12 mouse cellular contexts compared by ENCODE assay signal in genomic region chr11:62612604-62613003, GRCm38 (mm10). TPM values are rescaled to one million over a fixed set of nuclear protein-coding genes. Genes with fewer than 3 reads are reported as not detected.
A peak's percentile ranks its signal among the peaks of the same experiment; 100 is the strongest.
DNase-seq lines count a peak whose midpoint lies in the region; ATAC-seq lines count a peak whose summit lies in the region.
"Had no signal": no experiment of that assay in that cellular context is flagged by ENCODE, and none has a peak within 500 bp of the region (broad histone marks: within the 10 kb centered on the region; RNA-seq: fewer than 3 reads in every experiment).

No protein-coding gene starts in this region.

- WGBS in embryonic facial prominence, embryonic 13.5 days: 50% methylated on average over 10 of the region's 10 CpGs
- WGBS in forebrain, embryonic 16.5 days: 56% methylated on average over 10 of the region's 10 CpGs
- WGBS in limb, embryonic 10.5 days: 89% methylated on average over 10 of the region's 10 CpGs
- WGBS in neural tube, embryonic 12.5 days: 43% methylated on average over 10 of the region's 10 CpGs

- peaks cover 48% of the 10 kb centered on the region for H3K36me3 ChIP-seq in embryonic facial prominence, embryonic 13.5 days
- H3K36me3 ChIP-seq in forebrain, embryonic 16.5 days (ENCODE audit: control insufficient read depth, insufficient read depth): no peaks in the 10 kb centered on the region; the same call in 1 of the 2 replicates
- H3K36me3 ChIP-seq in limb, embryonic 10.5 days: peaks cover 74% of the 10 kb centered on the region
- peaks cover 29% of the 10 kb centered on the region; the same call in 1 of the 2 replicates for H3K36me3 ChIP-seq in neural tube, embryonic 12.5 days

- H3K9me3 ChIP-seq in embryonic facial prominence, embryonic 13.5 days: no peaks in the 10 kb centered on the region
- H3K9me3 ChIP-seq in forebrain, embryonic 16.5 days (ENCODE audit: control insufficient read depth, low read length): no peaks in the 10 kb centered on the region
- no peaks in the 10 kb centered on the region for H3K9me3 ChIP-seq in limb, embryonic 10.5 days (replicated peaks)
- no peaks in the 10 kb centered on the region for H3K9me3 ChIP-seq in neural tube, embryonic 12.5 days

- no peak overlapping the region for H3K4me3 ChIP-seq in embryonic facial prominence, embryonic 13.5 days
- no peak overlapping the region for H3K4me3 ChIP-seq in forebrain, embryonic 16.5 days (replicated peaks; ENCODE audit: low read length)
- H3K4me3 ChIP-seq in limb, embryonic 10.5 days: no peak overlapping the region
- no peak overlapping the region for H3K4me3 ChIP-seq in neural tube, embryonic 12.5 days

- H3K4me2 ChIP-seq in embryonic facial prominence, embryonic 13.5 days: no peak overlapping the region
- peak overlapping the region; percentile 45; the same call in 1 of the 2 replicates for H3K4me2 ChIP-seq in forebrain, embryonic 16.5 days (ENCODE audit: low read length)
- peak overlapping the region; percentile 52 for H3K4me2 ChIP-seq in neural tube, embryonic 12.5 days (replicated peaks)
- H3K4me2 ChIP-seq: liver, embryonic 11.5 days had no signal

- H3K27me3 ChIP-seq in embryonic facial prominence, embryonic 13.5 days: no peaks in the 10 kb centered on the region
- no peaks in the 10 kb centered on the region for H3K27me3 ChIP-seq in forebrain, embryonic 16.5 days (replicated peaks; ENCODE audit: control insufficient read depth, insufficient read depth, low read length)
- no peaks in the 10 kb centered on the region for H3K27me3 ChIP-seq in limb, embryonic 10.5 days (ENCODE audit: low read depth, poor library complexity, severe bottlenecking)
- no peaks in the 10 kb centered on the region for H3K27me3 ChIP-seq in neural tube, embryonic 12.5 days (replicated peaks)

- DNase-seq in limb, embryonic 10.5 days (ENCODE audit: low spot score): peak; percentile 27
- no peak for DNase-seq in gastrocnemius, postnatal 4 days (ENCODE audit: low spot score in 2 of 2)
- no peak for DNase-seq in thymus, postnatal 14 days
- DNase-seq: heart, postnatal 36 days; kidney, adult 2 months; right cerebral cortex, postnatal 25 days had no signal

- no peak overlapping the region for H3K27ac ChIP-seq in embryonic facial prominence, embryonic 13.5 days
- H3K27ac ChIP-seq in forebrain, embryonic 16.5 days (ENCODE audit: low read length): peak overlapping the region; percentile 86
- peak overlapping the region; percentile 89; the same call in 1 of the 2 replicates for H3K27ac ChIP-seq in limb, embryonic 10.5 days
- H3K27ac ChIP-seq in neural tube, embryonic 12.5 days: no peak overlapping the region

- peak overlapping the region; percentile 72; the same call in 1 of the 2 replicates for H3K9ac ChIP-seq in embryonic facial prominence, embryonic 13.5 days
- peak overlapping the region; percentile 53 for H3K9ac ChIP-seq in forebrain, embryonic 16.5 days (replicated peaks; ENCODE audit: low read depth, low read length)
- H3K9ac ChIP-seq in neural tube, embryonic 12.5 days: peak overlapping the region; percentile 45

- H3K4me1 ChIP-seq in embryonic facial prominence, embryonic 13.5 days: peaks cover 23% of the 10 kb centered on the region
- H3K4me1 ChIP-seq in forebrain, embryonic 16.5 days (replicated peaks; ENCODE audit: control insufficient read depth, insufficient read depth, low read length): peaks cover 25% of the 10 kb centered on the region
- peaks cover 29% of the 10 kb centered on the region for H3K4me1 ChIP-seq in limb, embryonic 10.5 days
- peaks cover 27% of the 10 kb centered on the region for H3K4me1 ChIP-seq in neural tube, embryonic 12.5 days

- ATAC-seq in embryonic facial prominence, embryonic 13.5 days (ENCODE audit: insufficient number of reproducible peaks, insufficient read depth, low FRiP score, low TSS enrichment, low read depth): no peak
- ATAC-seq in forebrain, embryonic 16.5 days: no peak
- ATAC-seq in neural tube, embryonic 12.5 days (ENCODE audit: low FRiP score, low read depth): peak; percentile 37; the same call in 1 of the 2 replicates
- no peak for ATAC-seq in monocyte, adult 5-6 weeks (replicated peaks; ENCODE audit: insufficient number of reproducible peaks, low FRiP score, low TSS enrichment, poor library complexity, severe bottlenecking)
- ATAC-seq: lung, postnatal 0 days had no signal

RNA-seq across cellular contexts. Expression of gene Lrrc75a, which starts 35.7 kb away (rescaled TPM):
- polyA plus RNA-seq in embryonic facial prominence, embryonic 13.5 days (2015; fragmentation: Nextera tagmentation; extraction: Ambion mirVana): 14.0 and 18.4 TPM in 2 replicates
- 9.7 and 10.6 TPM in 2 replicates for polyA plus RNA-seq in forebrain, embryonic 16.5 days (2015; fragmentation: Nextera tagmentation; extraction: Ambion mirVana)
- polyA plus RNA-seq in limb, embryonic 10.5 days (2016; fragmentation: Nextera tagmentation; extraction: Ambion mirVana): 15.7 and 17.3 TPM in 2 replicates
- 14.2 and 15.9 TPM in 2 replicates for polyA plus RNA-seq in neural tube, embryonic 12.5 days (2016; fragmentation: Nextera tagmentation; extraction: Ambion mirVana)
- 10 to 100 TPM; 29.1 to 31.3 TPM for total RNA-seq in gastrocnemius, postnatal 4 days (2021)
- 1.3 to 6.4 TPM (median 4.1 TPM) in 3 replicates for total RNA-seq in monocyte, adult 5-6 weeks (2017)

RNA-seq across cellular contexts. Expression of gene Mmgt2, which starts 35.9 kb away (rescaled TPM):
- polyA plus RNA-seq in embryonic facial prominence, embryonic 13.5 days (2015; fragmentation: Nextera tagmentation; extraction: Ambion mirVana): 60.4 and 64.0 TPM in 2 replicates
- polyA plus RNA-seq in forebrain, embryonic 16.5 days (2015; fragmentation: Nextera tagmentation; extraction: Ambion mirVana): 28.5 and 29.2 TPM in 2 replicates
- 45.5 and 52.5 TPM in 2 replicates for polyA plus RNA-seq in limb, embryonic 10.5 days (2016; fragmentation: Nextera tagmentation; extraction: Ambion mirVana)
- 30.8 and 34.7 TPM in 2 replicates for polyA plus RNA-seq in neural tube, embryonic 12.5 days (2016; fragmentation: Nextera tagmentation; extraction: Ambion mirVana)
- total RNA-seq in gastrocnemius, postnatal 4 days (2021): 10 to 100 TPM; 24.2 to 26.0 TPM
- 11.6 to 45.4 TPM (median 31.4 TPM) in 3 replicates for total RNA-seq in monocyte, adult 5-6 weeks (2017)

RNA-seq across cellular contexts. Expression of gene Trpv2, which starts 38.3 kb away (rescaled TPM):
- polyA plus RNA-seq in embryonic facial prominence, embryonic 13.5 days (2015; fragmentation: Nextera tagmentation; extraction: Ambion mirVana): 3.0 and 3.5 TPM in 2 replicates
- polyA plus RNA-seq in forebrain, embryonic 16.5 days (2015; fragmentation: Nextera tagmentation; extraction: Ambion mirVana): 19.1 and 27.2 TPM in 2 replicates
- 0.55 and 0.87 TPM in 2 replicates for polyA plus RNA-seq in limb, embryonic 10.5 days (2016; fragmentation: Nextera tagmentation; extraction: Ambion mirVana)
- 16.0 and 18.0 TPM in 2 replicates for polyA plus RNA-seq in neural tube, embryonic 12.5 days (2016; fragmentation: Nextera tagmentation; extraction: Ambion mirVana)
- total RNA-seq in gastrocnemius, postnatal 4 days (2021): 1 to 10 TPM; 3.6 to 4.7 TPM
- total RNA-seq in monocyte, adult 5-6 weeks (2017): 33.3 to 61.4 TPM (median 38.2 TPM) in 3 replicates

Comparison
In these comparisons a context has a peak if more than half of its experiments do, and no peak if none do; other contexts are left out.
1. H3K27ac ChIP-seq: peak in forebrain, embryonic 16.5 days (single experiment) and limb, embryonic 10.5 days (single experiment); none in embryonic facial prominence, embryonic 13.5 days (single experiment) and neural tube, embryonic 12.5 days (single experiment).
2. Peak in every context shown above with its lines, with median percentiles within 50 percentile points of each other: H3K9ac ChIP-seq.